Mouse (Mus musculus) neural tube, embryonic 11.5 days (tissue): Measurements from ENCODE around the gene Pde4c. TPM values are rescaled to one million over a fixed set of nuclear protein-coding genes. Genes with fewer than 3 reads are reported as not detected.

Experiments
- ATAC-seq: fragments of 200-750 bp; cut with Nextera tagmentation; 2 replicates; pipeline ENCODE4 v1.8.0; 2017; ENCODE audit warnings: moderate number of reproducible peaks, mild to moderate bottlenecking, moderate TSS enrichment, moderate library complexity; ENCODE audit not compliant: insufficient read depth, low FRiP score, low TSS enrichment
- DNase-seq: peaks from one replicate; pipeline ENCODE4 v3.0.0-alpha.2; 2015; ENCODE audit warnings: low spot score
- H3K27ac ChIP-seq: fragments of 300-500 bp; sonication (generic); 2 replicates; pipeline ENCODE4 v1.5.1; 2014; ENCODE audit warnings: low read depth, mild to moderate bottlenecking, low read length
- H3K27me3 ChIP-seq: fragments of 300-500 bp; sonication (generic); 2 replicates; pipeline ENCODE4 v1.6.1; 2014; ENCODE audit warnings: mild to moderate bottlenecking, low read length, mixed read lengths; ENCODE audit not compliant: control insufficient read depth, insufficient read depth
- H3K36me3 ChIP-seq: fragments of 300-500 bp; sonication (generic); 2 replicates; pipeline ENCODE4 v1.6.1; 2014; ENCODE audit warnings: mild to moderate bottlenecking, low read length, moderate library complexity, mixed read lengths; ENCODE audit not compliant: control insufficient read depth, insufficient read depth
- H3K4me1 ChIP-seq: fragments of 300-500 bp; sonication (generic); 2 replicates; pipeline ENCODE4 v1.6.1; 2014; ENCODE audit warnings: low read length, mixed read lengths; ENCODE audit not compliant: control insufficient read depth, insufficient read depth
- H3K4me2 ChIP-seq: fragments of 300-500 bp; sonication (generic); 2 replicates; pipeline ENCODE4 v1.6.1; 2014; ENCODE audit warnings: low read depth, mild to moderate bottlenecking, moderate library complexity
- H3K4me3 ChIP-seq: fragments of 300-500 bp; sonication (generic); 2 replicates; pipeline ENCODE4 v1.5.1; 2014; ENCODE audit warnings: low read depth, low read length
- H3K9ac ChIP-seq: fragments of 300-500 bp; sonication (generic); 2 replicates; pipeline ENCODE4 v1.6.1; 2014; ENCODE audit warnings: mild to moderate bottlenecking, low read length
- H3K9me3 ChIP-seq: fragments of 300-500 bp; sonication (generic); 2 replicates; pipeline ENCODE4 v1.6.1; 2016; ENCODE audit warnings: low read length; ENCODE audit not compliant: control insufficient read depth
- WGBS: fragments of 180-500 bp; shearing (Covaris S2); extraction: QIAGEN DNeasy Blood & Tissue Kit; methylation state at CpG from one replicate; pipeline ENCODE4 v1.1.7; 2014; 5-methylcytosine and 5-hydroxymethylcytosine counted together
- microRNA-seq: library from miRNA; unstranded; fragments of <30 nt; microRNA quantifications from one replicate; pipeline ENCODE4, GENCODE M21; 2016
- polyA plus RNA-seq: library from polyadenylated mRNA; unstranded; fragments of >200 nt; fragmentation: Nextera tagmentation; extraction: Ambion mirVana; gene quantifications from 2 replicates; pipeline ENCODE4 v1.2.1, GENCODE M21; 2014

The Pde4c gene
- polyA plus RNA-seq, 1 experiment from 2014 or later = 0.42 TPM

DNA sequence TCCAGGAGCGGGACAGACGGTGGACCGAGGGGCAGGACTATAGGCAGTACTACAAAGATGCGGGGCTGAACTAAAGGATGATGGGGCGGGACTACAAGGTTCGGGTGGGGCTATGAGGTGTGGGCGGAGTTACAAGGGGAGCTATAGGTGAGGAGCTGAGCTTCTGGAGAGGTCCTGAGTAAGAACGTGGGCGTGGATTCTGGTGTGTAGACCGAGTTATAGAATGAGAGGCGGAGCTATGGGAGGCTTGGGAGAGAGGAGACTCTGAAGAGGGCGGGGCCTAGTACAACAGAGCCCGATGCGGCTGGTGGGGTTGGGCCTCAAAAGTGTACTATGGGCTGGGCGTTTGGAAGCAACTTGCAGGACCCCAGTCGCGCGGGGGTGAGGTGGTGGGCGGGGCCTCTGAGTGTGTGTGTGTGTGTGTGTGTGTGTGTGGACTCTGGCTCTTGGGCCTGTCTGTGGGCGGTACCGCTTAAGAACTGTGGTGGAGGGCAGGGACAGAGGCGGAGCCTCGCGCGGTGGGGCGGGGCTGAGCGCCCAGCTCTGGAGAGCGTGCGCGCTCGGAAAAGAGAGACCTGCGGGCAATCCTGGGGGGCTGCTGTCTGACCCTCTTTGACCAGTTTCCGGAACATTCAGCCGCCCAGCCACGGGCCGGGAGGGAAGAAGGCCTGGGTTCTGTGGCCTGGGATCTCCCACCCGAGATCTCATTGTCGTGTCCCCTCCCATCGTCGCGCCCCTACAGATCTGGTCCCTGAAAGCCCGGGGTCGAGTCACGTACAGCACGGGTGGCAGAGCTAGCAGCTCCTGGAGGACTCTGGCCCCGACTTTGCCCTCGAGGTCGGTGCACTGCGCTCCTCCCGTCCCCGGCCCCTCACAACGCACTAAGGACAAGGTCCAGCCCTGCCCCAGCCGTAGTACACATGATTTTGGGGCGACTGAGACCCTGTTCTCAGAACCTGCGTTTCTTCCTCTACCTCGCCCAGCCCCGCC lies 73.9 kb downstream of the Pde4c start:
- peak overlapping the region; percentile 61 for H3K9ac ChIP-seq
- WGBS = under 1% methylated on average over 49 of the region's 57 CpGs
- peak overlapping the region; percentile 52 for H3K4me3 ChIP-seq
- peak; percentile 89 for DNase-seq
- peaks cover 36% of the 10 kb centered on the region for H3K27me3 ChIP-seq
- H3K27ac ChIP-seq = peak overlapping the region; percentile 39; the same call in 1 of the 2 replicates
- peaks cover 24% of the 10 kb centered on the region for H3K4me1 ChIP-seq
- no peaks in the 10 kb centered on the region for H3K9me3 ChIP-seq
- no peaks in the 10 kb centered on the region for H3K36me3 ChIP-seq
- H3K4me2 ChIP-seq = peak overlapping the region; percentile 65
- ATAC-seq = peak; percentile 79

DNA sequence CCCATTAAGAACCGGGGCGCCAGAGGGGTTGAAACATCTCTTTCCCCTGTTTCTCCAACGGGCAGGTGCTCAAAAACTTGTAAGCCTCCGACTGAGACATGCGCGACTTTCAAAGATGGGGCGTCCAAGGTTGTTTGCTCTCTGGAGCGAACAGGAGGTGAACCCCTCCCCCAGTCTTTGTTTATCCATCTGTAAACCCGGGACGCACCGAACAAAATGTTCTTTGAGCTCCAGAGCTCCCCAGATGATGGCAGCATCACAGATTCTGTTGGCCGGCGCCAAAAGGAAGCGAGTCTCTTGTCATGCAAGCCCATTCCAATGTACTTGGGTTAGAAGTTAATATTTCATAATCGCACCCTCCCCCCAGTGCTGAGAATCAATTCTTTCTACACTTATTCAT lies 74.8 kb downstream of the Pde4c start:
- no peak overlapping the region for H3K27ac ChIP-seq
- H3K4me3 ChIP-seq = peak overlapping the region; percentile 52
- DNase-seq (no peak), ATAC-seq (no peak)
- whole genome bisulfite sequencing = 14% methylated on average over 15 of the region's 15 CpGs
- H3K9ac ChIP-seq = no peak overlapping the region
- H3K27me3 ChIP-seq = peaks cover 39% of the 10 kb centered on the region
- H3K36me3 ChIP-seq = no peaks in the 10 kb centered on the region
- peak overlapping the region; percentile 65; the same call in 1 of the 2 replicates for H3K4me2 ChIP-seq
- peaks cover 16% of the 10 kb centered on the region for H3K4me1 ChIP-seq
- H3K9me3 ChIP-seq = no peaks in the 10 kb centered on the region

DNA sequence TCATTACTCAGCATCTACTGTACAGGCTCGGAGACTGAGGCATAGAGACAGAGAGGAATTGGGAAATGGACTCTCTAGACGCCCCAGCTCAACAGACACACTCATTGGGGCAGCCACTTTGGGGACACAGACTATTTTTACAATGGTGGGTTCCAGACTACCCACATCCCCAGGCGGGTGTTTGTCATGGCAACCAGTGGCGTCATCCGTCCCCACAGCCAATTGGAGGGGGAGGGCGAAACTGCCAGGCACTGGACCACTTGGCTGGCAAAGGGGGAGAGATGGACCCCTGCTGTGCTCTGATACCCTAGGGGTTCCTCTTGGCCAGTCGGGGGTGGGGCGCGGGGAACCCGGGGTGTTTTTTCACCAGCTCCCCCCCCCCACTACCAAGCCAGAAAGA lies 77.1 kb downstream of the Pde4c start:
- Histone ChIP-seq H3K4me3 (no peak overlapping the region), H3K9ac (no peak overlapping the region), H3K4me2 (no peak overlapping the region), H3K4me1 (peaks cover 24% of the 10 kb centered on the region), H3K27ac (no peak overlapping the region), H3K9me3 (no peaks in the 10 kb centered on the region), H3K36me3 (no peaks in the 10 kb centered on the region), H3K27me3 (peaks cover 55% of the 10 kb centered on the region)
- no peak for ATAC-seq
- no peak for DNase-seq
- WGBS = 50% methylated on average over 10 of the region's 10 CpGs

Small RNA genes lying within 50 kb of the gene (microRNA-seq; reads per million reads assigned to microRNA genes)
- not detected for gene Mir7240

Other genes with a start within 250 kb of the Pde4c start
- 14.6 and 17.0 TPM in 2 replicates for gene Klhl26, start 246.8 kb upstream of the Pde4c start, polyA plus RNA-seq
- 19.3 and 20.7 TPM in 2 replicates for gene Tmem59l, start 236.4 kb upstream of the Pde4c start, polyA plus RNA-seq
- 3.4 and 3.7 TPM in 2 replicates for gene Crlf1, start 230.6 kb upstream of the Pde4c start, polyA plus RNA-seq
- gene Rex1bd, start 217.0 kb upstream of the Pde4c start, polyA plus RNA-seq = 118 and 132 TPM in 2 replicates
- 809 and 814 TPM in 2 replicates for gene Uba52, start 212.9 kb upstream of the Pde4c start, polyA plus RNA-seq
- 243 and 252 TPM in 2 replicates for gene Fkbp8, start 196.0 kb upstream of the Pde4c start, polyA plus RNA-seq
- 49.8 and 53.8 TPM in 2 replicates for gene Kxd1, start 195.8 kb upstream of the Pde4c start, polyA plus RNA-seq
- gene Ell, start 184.3 kb upstream of the Pde4c start, polyA plus RNA-seq = 18.8 and 22.2 TPM in 2 replicates
- 87.9 and 90.7 TPM in 2 replicates for gene Isyna1, start 129.3 kb upstream of the Pde4c start, polyA plus RNA-seq
- gene Ssbp4, start 114.8 kb upstream of the Pde4c start, polyA plus RNA-seq = 125 and 137 TPM in 2 replicates
- 0.85 and 1.2 TPM in 2 replicates for gene Lrrc25, start 107.6 kb upstream of the Pde4c start, polyA plus RNA-seq
- gene Gdf15, start 91.3 kb upstream of the Pde4c start, polyA plus RNA-seq = 0.28 TPM in 1 of 2 replicates, not detected in the other
- 246 and 268 TPM in 2 replicates for gene Pgpep1, start 63.3 kb upstream of the Pde4c start, polyA plus RNA-seq
- gene Lsm4, start 50.5 kb upstream of the Pde4c start, polyA plus RNA-seq = 298 and 301 TPM in 2 replicates
- gene Jund, start 24.8 kb upstream of the Pde4c start, polyA plus RNA-seq = 167 and 171 TPM in 2 replicates
- gene Iqcn, start 20.3 kb upstream of the Pde4c start, polyA plus RNA-seq = not detected in 2 replicates
- gene Gm3336, start 5.2 kb upstream of the Pde4c start, polyA plus RNA-seq = not detected in 2 replicates
- 97.9 and 111 TPM in 2 replicates for gene Rab3a, start 31.0 kb downstream of the Pde4c start, polyA plus RNA-seq
- gene Mpv17l2, start 37.2 kb downstream of the Pde4c start, polyA plus RNA-seq = 40.7 and 41.3 TPM in 2 replicates
- 52.4 and 54.7 TPM in 2 replicates for gene Pik3r2, start 53.0 kb downstream of the Pde4c start, polyA plus RNA-seq
- 10.5 and 14.7 TPM in 2 replicates for gene Mast3, start 81.3 kb downstream of the Pde4c start, polyA plus RNA-seq
- not detected in 2 replicates for gene Il12rb1, start 84.7 kb downstream of the Pde4c start, polyA plus RNA-seq
- gene Arrdc2, start 116.0 kb downstream of the Pde4c start, polyA plus RNA-seq = 8.8 and 10.2 TPM in 2 replicates
- gene Kcnn1, start 139.5 kb downstream of the Pde4c start, polyA plus RNA-seq = 14.0 and 14.1 TPM in 2 replicates
- 152 and 155 TPM in 2 replicates for gene Ccdc124, start 150.2 kb downstream of the Pde4c start, polyA plus RNA-seq
- 0.87 and 1.1 TPM in 2 replicates for gene Slc5a5, start 169.0 kb downstream of the Pde4c start, polyA plus RNA-seq
- 3,152 and 3,217 TPM in 2 replicates for gene Rpl18a, start 173.7 kb downstream of the Pde4c start, polyA plus RNA-seq
- 45.4 and 47.1 TPM in 2 replicates for gene Map1s, start 182.2 kb downstream of the Pde4c start, polyA plus RNA-seq